Mouse (Mus musculus) megakaryocyte, embryonic 14.5 days (primary cell): ENCODE results near the gene Tfpt. TPM values are rescaled to one million over a fixed set of nuclear protein-coding genes. Genes with fewer than 3 reads are reported as not detected.

Experiments used
- H3K27me3 ChIP-seq: replicated peaks from 2 replicates; pipeline ENCODE3; 2012; ENCODE audit warnings: inconsistent platforms
- H3K36me3 ChIP-seq: replicated peaks from 2 replicates; pipeline ENCODE3; 2012; ENCODE audit warnings: low read length, inconsistent platforms, mixed read lengths
- H3K4me1 ChIP-seq: 2 replicates; pipeline ENCODE4 v1.6.1; 2012; ENCODE audit warnings: inconsistent platforms
- H3K4me3 ChIP-seq: replicated peaks from 2 replicates; pipeline ENCODE3; 2012; ENCODE audit warnings: moderate library complexity, mild to moderate bottlenecking, inconsistent platforms
- H3K9me3 ChIP-seq: 2 replicates; pipeline ENCODE4 v1.6.1; 2012; ENCODE audit warnings: inconsistent platforms
- FLI1 ChIP-seq: IDR thresholded peaks from 2 replicates; pipeline ENCODE4 v1.6.1; 2012; ENCODE audit warnings: low read length, inconsistent platforms, mixed read lengths
- GATA1 ChIP-seq: IDR thresholded peaks from 3 replicates; pipeline ENCODE4 v1.6.1; 2012; ENCODE audit warnings: mixed read lengths, low read length, inconsistent platforms, borderline replicate concordance
- polyA plus RNA-seq: library from polyadenylated mRNA; stranded (reverse); fragments of >175 nt; gene quantifications from 2 replicates; pipeline ENCODE4 v1.2.3, GENCODE M21; 2012; ENCODE audit warnings: low replicate concordance; ENCODE audit not compliant: insufficient read depth

The Tfpt gene
- polyA plus RNA-seq, result 31.4 and 57.9 TPM in 2 replicates

- Histone ChIP-seq H3K4me1 (peaks cover 80% of the 10 kb centered on the region), H3K4me3 (peak within 1 kb of the TSS; percentile 93), H3K36me3 (peaks cover 75% of the 10 kb centered on the region), H3K27me3 (no peaks in the 10 kb centered on the region), H3K9me3 (no peaks in the 10 kb centered on the region)
- TF ChIP-seq GATA1 (no peak), FLI1 (0 out of 2 replicates have a peak, but pooled peaks have one; percentile 61)
Measured at GRCm38 (mm10) chr7:3629543-3630477, at the start of gene Tfpt, which contains the start of gene Prpf31. Tfpt (minus strand) TSS chr7:3629929. Prpf31 (plus strand) TSS chr7:3629985.

GRCm38 (mm10) chr7:3677342-3677741 is 47.6 kb upstream of the Tfpt start, which contains the start of gene Tmc4:
Tmc4 (minus strand) TSS chr7:3677553.
- Histone ChIP-seq H3K4me1 (peaks cover 77% of the 10 kb centered on the region), H3K27me3 (no peaks in the 10 kb centered on the region), H3K4me3 (no peak within 1 kb of the TSS), H3K36me3 (peaks cover 82% of the 10 kb centered on the region), H3K9me3 (no peaks in the 10 kb centered on the region)
- no peak for TF ChIP-seq FLI1
- TF ChIP-seq GATA1, result no peak

- TF ChIP-seq FLI1, result no peak
- no peak for TF ChIP-seq GATA1
- H3K4me1 ChIP-seq, result peaks cover 75% of the 10 kb centered on the region
- H3K27me3 ChIP-seq, result no peaks in the 10 kb centered on the region
- H3K36me3 ChIP-seq, result peaks cover 82% of the 10 kb centered on the region
- H3K9me3 ChIP-seq, result no peaks in the 10 kb centered on the region
- H3K4me3 ChIP-seq, result no peak overlapping the region
Measured at GRCm38 (mm10) chr7:3676371-3676770, 46.6 kb upstream of the Tfpt start.

- TF ChIP-seq FLI1, result no peak
- TF ChIP-seq GATA1, result no peak
- Histone ChIP-seq H3K36me3 (peaks cover 82% of the 10 kb centered on the region), H3K9me3 (no peaks in the 10 kb centered on the region), H3K27me3 (no peaks in the 10 kb centered on the region), H3K4me1 (peaks cover 65% of the 10 kb centered on the region), H3K4me3 (peak overlapping the region; percentile 70)
Measured at GRCm38 (mm10) chr7:3675228-3675548, 45.5 kb upstream of the Tfpt start.

GRCm38 (mm10) chr7:3674507-3675227 is 44.9 kb upstream of the Tfpt start:
- TF ChIP-seq GATA1 (no peak), FLI1 (no peak)
- H3K9me3 ChIP-seq, result no peaks in the 10 kb centered on the region
- peak overlapping the region; percentile 70 for H3K4me3 ChIP-seq

GRCm38 (mm10) chr7:3666921-3667391 is 37.2 kb upstream of the Tfpt start:
- H3K36me3 ChIP-seq, result peaks cover 60% of the 10 kb centered on the region
- H3K9me3 ChIP-seq, result no peaks in the 10 kb centered on the region
- TF ChIP-seq FLI1 (no peak), GATA1 (no peak)
- H3K4me1 ChIP-seq, result peaks cover 56% of the 10 kb centered on the region
- peak overlapping the region; percentile 83 for H3K4me3 ChIP-seq
- no peaks in the 10 kb centered on the region for H3K27me3 ChIP-seq

More at GRCm38 (mm10) chr7:3674507-3675227, 44.9 kb upstream of the Tfpt start:
- Histone ChIP-seq H3K36me3 (peaks cover 83% of the 10 kb centered on the region), H3K4me1 (peaks cover 67% of the 10 kb centered on the region), H3K27me3 (no peaks in the 10 kb centered on the region)

GRCm38 (mm10) chr7:3665215-3666114 is 35.7 kb upstream of the Tfpt start, which contains the start of gene Leng1:
Leng1 (minus strand) TSS chr7:3665840.
- peak within 1 kb of the TSS; percentile 96 for H3K4me3 ChIP-seq
- no peaks in the 10 kb centered on the region for H3K9me3 ChIP-seq
- H3K36me3 ChIP-seq, result peaks cover 62% of the 10 kb centered on the region
- TF ChIP-seq FLI1 (peak; percentile 51; the same call in 1 of the 2 replicates), GATA1 (no peak)
- no peaks in the 10 kb centered on the region for H3K27me3 ChIP-seq
- peaks cover 65% of the 10 kb centered on the region for H3K4me1 ChIP-seq

GRCm38 (mm10) chr7:3664524-3665214 is 34.9 kb upstream of the Tfpt start:
- Histone ChIP-seq H3K9me3 (no peaks in the 10 kb centered on the region), H3K4me3 (peak overlapping the region; percentile 96), H3K27me3 (no peaks in the 10 kb centered on the region), H3K4me1 (peaks cover 65% of the 10 kb centered on the region), H3K36me3 (peaks cover 62% of the 10 kb centered on the region)
- TF ChIP-seq GATA1 (no peak), FLI1 (no peak)
